Mouse (Mus musculus) megakaryocyte, embryonic 14.5 days (primary cell): ENCODE measurements around the gene Eea1.

Experiments
- FLI1 ChIP-seq: IDR thresholded peaks from 2 replicates; pipeline ENCODE4 v1.6.1; 2012; ENCODE audit warnings: low read length, inconsistent platforms, mixed read lengths
- GATA1 ChIP-seq: IDR thresholded peaks from 3 replicates; pipeline ENCODE4 v1.6.1; 2012; ENCODE audit warnings: mixed read lengths, low read length, inconsistent platforms, borderline replicate concordance

GRCm38 (mm10) chr10:96082203-96082602 is 141.8 kb downstream of the Eea1 start:
- no peak for TF ChIP-seq GATA1
- TF ChIP-seq FLI1, result no peak
